Mouse (Mus musculus) hindbrain, embryonic 15.5 days (tissue): ENCODE results near the gene Lman2l. TPM values are rescaled to one million over a fixed set of nuclear protein-coding genes. Genes with fewer than 3 reads are reported as not detected.

Experiments
- ATAC-seq: fragments of 200-750 bp; cut with Nextera tagmentation; 2 replicates; pipeline ENCODE4 v1.8.0; 2017; ENCODE audit warnings: low read depth, moderate number of reproducible peaks, moderate TSS enrichment; ENCODE audit not compliant: low FRiP score
- H3K27ac ChIP-seq: fragments of 300-500 bp; sonication (generic); replicated peaks from 2 replicates; pipeline ENCODE4 v1.5.1; 2015; ENCODE audit warnings: mild to moderate bottlenecking, inconsistent platforms
- H3K27me3 ChIP-seq: fragments of 300-500 bp; sonication (generic); 2 replicates; pipeline ENCODE4 v1.6.1; 2015; ENCODE audit warnings: control low read depth, inconsistent platforms
- H3K36me3 ChIP-seq: fragments of 300-500 bp; sonication (generic); 2 replicates; pipeline ENCODE4 v1.6.1; 2015; ENCODE audit warnings: control low read depth, inconsistent platforms
- H3K4me1 ChIP-seq: fragments of 300-500 bp; sonication (generic); replicated peaks from 2 replicates; pipeline ENCODE4 v1.6.1; 2015; ENCODE audit warnings: control low read depth, inconsistent platforms
- H3K4me2 ChIP-seq: fragments of 300-500 bp; sonication (generic); 2 replicates; pipeline ENCODE4 v1.6.1; 2015; ENCODE audit warnings: moderate library complexity, mild to moderate bottlenecking, inconsistent platforms
- H3K4me3 ChIP-seq: fragments of 300-500 bp; sonication (generic); 2 replicates; pipeline ENCODE4 v1.5.1; 2015; ENCODE audit warnings: mild to moderate bottlenecking, inconsistent platforms
- H3K9ac ChIP-seq: fragments of 300-500 bp; sonication (generic); 2 replicates; pipeline ENCODE4 v1.6.1; 2015; ENCODE audit warnings: inconsistent platforms
- H3K9me3 ChIP-seq: fragments of 300-500 bp; sonication (generic); 2 replicates; pipeline ENCODE4 v1.6.1; 2016; ENCODE audit warnings: control low read depth, inconsistent platforms
- WGBS: fragments of 180-500 bp; shearing (Covaris S2); methylation state at CpG from one replicate; pipeline ENCODE4 v1.1.7; 2015; 5-methylcytosine and 5-hydroxymethylcytosine counted together
- polyA plus RNA-seq: library from polyadenylated mRNA; unstranded; fragments of >200 nt; fragmentation: Nextera tagmentation; extraction: Ambion mirVana; gene quantifications from 2 replicates; pipeline ENCODE4 v1.2.1, GENCODE M21; 2015

Lman2l gene
- polyA plus RNA-seq, 1 experiment from 2014 or later = 68.2 TPM

DNA sequence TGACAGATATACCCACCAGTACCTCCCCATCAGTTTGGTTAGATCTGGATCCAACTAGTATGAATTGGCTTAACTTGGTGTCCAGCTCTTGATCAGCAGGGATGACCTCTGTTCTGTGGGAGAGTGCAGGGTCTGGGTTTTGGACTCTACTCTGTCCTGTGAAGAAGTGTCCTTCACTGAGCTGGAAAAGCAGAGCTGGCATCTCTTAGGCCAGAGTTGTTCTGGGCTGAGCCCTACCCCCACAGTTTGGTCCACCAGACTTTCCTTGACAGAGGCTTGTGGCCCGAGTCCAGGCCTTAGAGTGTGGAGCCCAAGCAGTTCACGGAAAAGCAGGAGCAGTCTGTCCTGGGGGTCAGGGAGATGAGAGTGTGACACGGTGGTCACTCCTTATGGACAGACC lies 29.6 kb upstream of the Lman2l start:
- no peaks in the 10 kb centered on the region for H3K36me3 ChIP-seq
- H3K27me3 ChIP-seq = no peaks in the 10 kb centered on the region
- no peak overlapping the region for H3K27ac ChIP-seq
- WGBS = 71% methylated on average over 3 of the region's 3 CpGs
- no peak overlapping the region for H3K9ac ChIP-seq
- H3K9me3 ChIP-seq = no peaks in the 10 kb centered on the region
- no peak overlapping the region for H3K4me3 ChIP-seq
- no peak for ATAC-seq
- peak overlapping the region; percentile 84 for H3K4me2 ChIP-seq
- peaks cover 71% of the 10 kb centered on the region for H3K4me1 ChIP-seq

DNA sequence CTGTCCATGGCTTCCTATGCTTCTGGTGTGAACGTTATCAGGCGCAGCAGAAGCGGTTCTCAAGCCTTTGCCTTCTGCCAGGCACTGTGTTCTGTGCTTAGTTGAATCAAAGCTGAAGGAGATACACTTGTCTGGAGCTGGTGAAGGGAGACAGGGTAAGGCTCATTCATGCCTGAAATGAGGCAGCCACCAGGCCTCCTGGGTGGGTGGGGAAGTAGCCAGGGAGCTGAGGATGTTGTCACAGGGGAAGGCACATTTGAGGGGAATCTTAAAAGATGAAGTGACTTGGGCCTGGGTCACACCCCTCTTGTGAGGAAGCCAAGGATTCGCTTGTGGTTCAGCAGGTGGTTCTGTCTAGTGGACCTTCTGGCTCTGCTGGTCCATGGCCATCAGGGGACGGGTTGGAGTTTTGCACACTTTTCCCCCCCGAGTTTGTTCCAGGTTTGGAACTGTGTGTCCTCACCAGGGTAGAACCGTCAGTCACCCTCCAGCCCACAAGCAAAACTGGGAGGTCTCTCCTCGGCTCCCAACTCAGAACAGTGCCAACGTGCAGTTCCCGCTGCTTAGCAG lies 28.2 kb upstream of the Lman2l start:
- H3K9me3 ChIP-seq = no peaks in the 10 kb centered on the region
- H3K36me3 ChIP-seq = no peaks in the 10 kb centered on the region
- ATAC-seq = no peak
- peak overlapping the region; percentile 16; the same call in 1 of the 2 replicates for H3K4me3 ChIP-seq
- H3K4me2 ChIP-seq = peak overlapping the region; percentile 84
- peaks cover 68% of the 10 kb centered on the region for H3K4me1 ChIP-seq
- no peaks in the 10 kb centered on the region for H3K27me3 ChIP-seq
- no peak overlapping the region for H3K27ac ChIP-seq
- 80% methylated on average over 10 of the region's 10 CpGs for WGBS
- no peak overlapping the region for H3K9ac ChIP-seq

DNA sequence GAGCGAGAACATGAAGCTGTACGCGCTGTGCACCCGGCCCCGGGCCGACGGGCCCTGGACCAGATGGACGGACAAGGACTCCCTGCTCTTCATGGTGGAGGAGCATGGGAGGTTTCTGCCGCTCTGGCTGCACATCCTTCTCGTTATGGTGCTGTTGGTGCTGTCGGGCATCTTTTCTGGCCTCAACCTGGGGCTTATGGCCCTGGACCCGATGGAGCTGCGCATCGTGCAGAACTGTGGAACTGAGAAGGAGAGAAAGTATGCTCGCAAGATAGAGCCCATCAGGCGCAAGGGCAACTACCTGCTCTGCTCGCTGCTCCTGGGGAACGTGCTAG lies 27.0 kb upstream of the Lman2l start:
- Histone ChIP-seq H3K27me3 (no peaks in the 10 kb centered on the region), H3K9ac (peak overlapping the region; percentile 73), H3K4me2 (peak overlapping the region; percentile 84), H3K4me3 (peak overlapping the region; percentile 83), H3K9me3 (no peaks in the 10 kb centered on the region), H3K27ac (no peak overlapping the region), H3K4me1 (peaks cover 63% of the 10 kb centered on the region), H3K36me3 (no peaks in the 10 kb centered on the region)
- no peak; the same call in 1 of the 2 replicates for ATAC-seq
- WGBS = 17% methylated on average over 18 of the region's 18 CpGs

DNA sequence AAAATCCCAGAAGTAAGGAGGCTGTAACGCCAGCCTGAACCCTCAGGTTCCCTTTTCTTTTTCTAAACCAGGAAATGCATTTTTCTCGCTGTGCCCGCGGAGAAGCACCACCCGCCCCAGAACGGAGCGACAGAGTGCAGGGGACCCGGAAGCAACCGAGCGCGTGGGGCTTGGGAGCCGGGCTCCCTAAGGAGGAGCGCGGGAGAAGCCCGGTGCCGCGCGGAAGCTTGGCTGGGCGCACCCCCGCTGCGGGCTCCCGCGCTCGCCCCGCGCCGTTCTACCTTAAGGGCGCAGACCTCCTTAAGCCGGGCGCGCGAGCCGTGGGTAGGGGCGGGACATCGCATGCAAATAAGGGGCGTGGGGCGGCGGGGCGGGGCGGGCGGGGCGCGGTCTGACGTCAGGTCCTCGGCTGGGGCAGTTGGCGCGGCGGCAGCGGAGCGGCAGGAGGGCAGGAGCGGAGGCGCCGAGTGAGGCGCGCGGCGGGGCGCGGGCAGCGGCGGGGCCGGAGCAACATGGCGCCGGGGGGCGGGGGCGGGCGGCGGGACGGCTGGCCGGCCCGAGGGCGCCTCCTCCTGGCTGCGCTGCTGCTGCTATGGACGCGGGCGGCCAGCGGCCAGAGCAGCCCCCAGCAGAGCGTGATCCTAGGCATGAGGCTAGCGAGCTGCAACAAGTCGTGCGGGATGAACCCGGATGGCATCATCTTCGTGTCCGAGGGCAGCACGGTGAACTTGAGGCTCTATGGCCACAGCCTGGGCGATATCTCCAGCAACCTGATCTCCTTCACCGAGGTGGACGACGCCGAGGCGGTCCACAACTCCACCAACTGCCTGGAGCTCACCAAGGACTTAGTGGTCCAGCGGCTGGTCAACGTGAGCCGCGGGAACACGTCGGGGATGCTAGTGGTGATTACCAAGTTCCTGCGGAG lies 26.4 kb upstream of the Lman2l start, which contains the start of gene Cnnm4:
TSS of gene Cnnm4 (plus strand) at position 440 of the 925 bp plus-strand sequence.
- no peaks in the 10 kb centered on the region for H3K27me3 ChIP-seq
- H3K36me3 ChIP-seq = no peaks in the 10 kb centered on the region
- peak within 1 kb of the TSS; percentile 73 for H3K9ac ChIP-seq
- peaks cover 59% of the 10 kb centered on the region for H3K4me1 ChIP-seq
- peak; percentile 90 for ATAC-seq
- peak within 1 kb of the TSS; percentile 75 for H3K27ac ChIP-seq
- H3K9me3 ChIP-seq = no peaks in the 10 kb centered on the region
- H3K4me3 ChIP-seq = peak within 1 kb of the TSS; percentile 83
- peak within 1 kb of the TSS; percentile 84 for H3K4me2 ChIP-seq
- under 1% methylated on average over 77 of the region's 98 CpGs for WGBS

DNA sequence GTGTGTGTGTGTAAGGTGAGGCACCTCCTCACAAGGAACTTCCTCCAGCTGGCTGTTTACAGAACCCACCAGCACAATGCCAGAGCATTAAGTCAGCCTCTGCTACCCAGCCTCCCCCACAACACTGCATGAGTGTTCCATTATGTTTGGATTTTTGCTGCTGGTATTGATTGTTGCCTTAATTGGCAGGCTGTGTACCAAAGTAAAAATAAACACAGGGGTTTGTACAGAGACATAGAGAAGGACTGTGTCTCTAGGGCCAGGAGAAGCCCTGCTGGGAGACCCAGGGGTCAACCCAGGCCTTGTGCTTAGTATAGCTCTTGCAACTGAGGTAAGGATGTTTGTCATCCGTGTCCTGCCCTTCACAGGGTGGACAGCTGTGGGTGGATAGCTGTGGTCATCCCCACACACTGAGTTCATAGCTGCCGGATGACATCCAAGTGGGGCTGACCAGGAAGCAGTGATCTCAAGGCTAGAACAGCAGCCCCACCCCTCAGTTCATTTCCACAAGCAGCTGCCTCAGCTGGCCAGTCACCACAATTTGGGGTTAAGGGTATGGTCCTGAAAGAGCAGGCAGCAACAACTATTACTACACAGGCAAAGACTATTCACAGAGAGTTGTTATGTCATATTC lies 24.9 kb upstream of the Lman2l start:
- WGBS = 44% methylated on average over 2 of the region's 2 CpGs
- Histone ChIP-seq H3K36me3 (no peaks in the 10 kb centered on the region), H3K9ac (no peak overlapping the region), H3K4me2 (0 out of 2 replicates have a peak overlapping the region, but pooled peaks have one; percentile 84), H3K4me3 (no peak overlapping the region), H3K4me1 (peaks cover 44% of the 10 kb centered on the region), H3K27ac (no peak overlapping the region), H3K9me3 (no peaks in the 10 kb centered on the region), H3K27me3 (no peaks in the 10 kb centered on the region)
- ATAC-seq = no peak

DNA sequence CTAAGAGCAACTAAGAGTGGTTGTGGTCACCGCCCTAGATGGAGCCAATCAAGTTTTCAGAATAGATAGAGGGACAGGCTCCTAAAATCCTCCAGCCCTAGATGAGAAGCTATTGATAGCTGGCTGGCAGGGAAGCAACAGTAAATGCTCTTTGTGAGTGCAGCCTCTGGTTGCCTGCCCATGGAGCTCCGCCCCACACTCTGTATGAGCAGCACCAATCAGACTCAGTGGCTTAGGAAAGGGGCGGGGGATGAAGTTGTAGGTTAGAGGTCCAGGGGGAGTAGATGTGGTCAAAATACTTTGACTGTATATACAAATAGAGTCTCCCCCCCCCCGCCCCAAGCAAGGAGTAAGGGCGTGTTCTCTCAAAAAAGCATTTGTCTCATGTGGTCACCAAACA lies 22.4 kb upstream of the Lman2l start:
- Histone ChIP-seq H3K9me3 (no peaks in the 10 kb centered on the region), H3K27ac (no peak overlapping the region), H3K27me3 (no peaks in the 10 kb centered on the region), H3K4me3 (no peak overlapping the region), H3K4me1 (peaks cover 19% of the 10 kb centered on the region), H3K9ac (no peak overlapping the region), H3K36me3 (no peaks in the 10 kb centered on the region), H3K4me2 (no peak overlapping the region)
- 56% methylated on average over 5 of the region's 5 CpGs for WGBS
- ATAC-seq = no peak

DNA sequence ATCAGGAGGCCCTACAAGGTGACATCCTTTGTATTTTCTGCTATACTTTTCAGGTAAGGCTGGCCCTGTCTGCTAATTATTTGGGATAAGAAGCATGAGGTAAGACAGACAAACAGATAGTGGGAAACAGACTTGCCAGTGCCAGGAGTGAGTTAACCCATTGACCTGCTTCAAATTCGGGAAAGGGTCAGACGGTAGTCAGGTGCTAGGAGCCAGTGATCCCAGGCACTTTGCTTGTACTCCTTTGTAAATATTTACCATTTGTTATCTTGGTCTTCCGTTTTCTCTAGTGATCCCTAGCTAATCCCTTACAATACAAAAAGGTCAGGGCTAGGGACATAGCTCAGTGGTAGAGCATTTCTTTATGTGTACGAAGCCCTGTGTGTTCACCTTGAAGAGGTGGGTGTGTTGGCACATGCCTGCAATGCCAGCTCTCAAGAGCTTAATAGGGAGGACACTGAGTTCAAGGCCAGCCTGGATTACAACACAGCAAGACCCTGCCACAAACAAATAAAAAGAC lies 20.6 kb upstream of the Lman2l start:
- no peak overlapping the region for H3K9ac ChIP-seq
- H3K27me3 ChIP-seq = no peaks in the 10 kb centered on the region
- H3K4me3 ChIP-seq = no peak overlapping the region
- H3K36me3 ChIP-seq = no peaks in the 10 kb centered on the region
- no peaks in the 10 kb centered on the region for H3K9me3 ChIP-seq
- WGBS = 83% methylated on average over 4 of the region's 4 CpGs
- no peak overlapping the region for H3K4me2 ChIP-seq
- H3K4me1 ChIP-seq = peaks cover 8% of the 10 kb centered on the region; the same call in 1 of the 2 replicates
- ATAC-seq = no peak
- no peak overlapping the region for H3K27ac ChIP-seq

DNA sequence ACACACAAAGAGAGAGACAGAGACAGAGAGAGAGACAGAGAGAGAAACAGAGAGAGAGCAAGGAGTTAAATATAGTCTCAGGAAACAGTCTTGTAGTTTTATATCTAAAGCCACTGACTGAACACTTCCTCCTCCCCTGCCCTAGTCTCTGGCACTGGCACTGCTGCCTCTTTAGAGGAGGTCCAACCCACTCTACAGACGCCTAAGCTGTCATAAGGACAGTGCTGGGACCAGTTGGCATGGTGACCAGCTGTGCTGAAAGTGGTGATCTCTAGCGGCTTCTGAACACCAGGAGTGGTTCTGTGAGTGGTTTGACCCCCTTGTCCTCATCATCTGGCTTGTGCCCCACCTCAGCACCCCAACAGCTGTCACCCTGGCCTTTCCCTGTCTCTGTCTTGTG lies 16.8 kb upstream of the Lman2l start:
- WGBS = 54% methylated on average over 2 of the region's 2 CpGs
- no peaks in the 10 kb centered on the region for H3K36me3 ChIP-seq
- no peak for ATAC-seq
- H3K27ac ChIP-seq = no peak overlapping the region
- no peaks in the 10 kb centered on the region for H3K9me3 ChIP-seq
- H3K27me3 ChIP-seq = no peaks in the 10 kb centered on the region
- no peak overlapping the region for H3K9ac ChIP-seq
- H3K4me1 ChIP-seq = no peaks in the 10 kb centered on the region
- no peak overlapping the region for H3K4me3 ChIP-seq
- H3K4me2 ChIP-seq = no peak overlapping the region

DNA sequence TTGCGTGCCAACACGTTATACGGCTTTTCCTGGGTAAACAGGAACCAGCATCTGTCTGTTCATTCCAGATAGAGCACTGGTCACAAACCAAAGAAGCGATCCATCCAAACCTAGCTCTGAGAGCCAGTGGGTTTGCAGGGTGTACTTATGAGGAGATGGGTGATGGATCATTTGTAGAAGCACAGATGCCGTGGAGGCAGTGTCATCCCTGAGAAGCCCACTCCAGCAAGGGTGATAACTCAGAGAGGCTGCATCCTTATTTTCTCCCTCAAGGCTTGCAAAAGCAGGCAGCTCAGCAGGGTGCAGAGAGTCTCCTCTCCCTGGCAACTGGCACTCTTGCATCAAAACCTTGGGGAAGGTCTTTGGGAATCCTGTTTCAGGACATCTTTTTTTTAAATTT lies 13.1 kb upstream of the Lman2l start:
- H3K4me3 ChIP-seq = no peak overlapping the region
- WGBS = 88% methylated on average over 5 of the region's 5 CpGs
- H3K36me3 ChIP-seq = no peaks in the 10 kb centered on the region
- H3K4me2 ChIP-seq = no peak overlapping the region
- H3K27me3 ChIP-seq = no peaks in the 10 kb centered on the region
- H3K27ac ChIP-seq = no peak overlapping the region
- no peaks in the 10 kb centered on the region for H3K4me1 ChIP-seq
- H3K9me3 ChIP-seq = no peaks in the 10 kb centered on the region
- H3K9ac ChIP-seq = no peak overlapping the region
- no peak for ATAC-seq

DNA sequence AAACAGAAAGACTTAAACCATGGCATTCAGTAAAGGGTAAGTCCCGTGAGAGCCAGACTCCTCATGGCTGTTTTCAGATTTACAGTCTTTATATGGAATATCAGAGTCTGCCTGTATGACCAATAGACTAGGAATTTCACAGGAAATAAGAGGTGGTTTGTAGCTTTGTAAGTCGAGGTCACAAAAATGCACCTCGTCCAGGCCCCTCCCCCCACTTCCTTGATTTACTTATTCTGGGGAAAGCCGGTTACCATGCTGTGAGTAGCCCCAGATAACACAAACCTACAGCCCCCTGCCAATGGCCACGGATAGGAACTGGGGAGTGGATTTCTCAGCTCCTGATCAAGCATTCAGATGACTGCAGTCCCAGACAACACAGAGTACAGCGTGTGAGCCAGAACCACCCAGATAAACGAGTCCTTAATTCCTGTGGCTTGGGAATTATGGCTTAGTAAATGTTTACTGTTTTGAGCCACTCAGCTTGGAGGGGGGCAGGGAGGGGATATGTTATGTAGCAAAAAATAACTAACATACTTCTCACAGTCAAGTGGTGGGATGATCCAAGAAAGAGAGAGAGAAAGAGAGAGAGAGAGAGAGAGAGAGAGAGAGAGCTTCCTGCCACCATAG lies 12.4 kb upstream of the Lman2l start:
- WGBS = 47% methylated on average over 7 of the region's 7 CpGs
- no peak for ATAC-seq
- no peak overlapping the region for H3K9ac ChIP-seq

DNA sequence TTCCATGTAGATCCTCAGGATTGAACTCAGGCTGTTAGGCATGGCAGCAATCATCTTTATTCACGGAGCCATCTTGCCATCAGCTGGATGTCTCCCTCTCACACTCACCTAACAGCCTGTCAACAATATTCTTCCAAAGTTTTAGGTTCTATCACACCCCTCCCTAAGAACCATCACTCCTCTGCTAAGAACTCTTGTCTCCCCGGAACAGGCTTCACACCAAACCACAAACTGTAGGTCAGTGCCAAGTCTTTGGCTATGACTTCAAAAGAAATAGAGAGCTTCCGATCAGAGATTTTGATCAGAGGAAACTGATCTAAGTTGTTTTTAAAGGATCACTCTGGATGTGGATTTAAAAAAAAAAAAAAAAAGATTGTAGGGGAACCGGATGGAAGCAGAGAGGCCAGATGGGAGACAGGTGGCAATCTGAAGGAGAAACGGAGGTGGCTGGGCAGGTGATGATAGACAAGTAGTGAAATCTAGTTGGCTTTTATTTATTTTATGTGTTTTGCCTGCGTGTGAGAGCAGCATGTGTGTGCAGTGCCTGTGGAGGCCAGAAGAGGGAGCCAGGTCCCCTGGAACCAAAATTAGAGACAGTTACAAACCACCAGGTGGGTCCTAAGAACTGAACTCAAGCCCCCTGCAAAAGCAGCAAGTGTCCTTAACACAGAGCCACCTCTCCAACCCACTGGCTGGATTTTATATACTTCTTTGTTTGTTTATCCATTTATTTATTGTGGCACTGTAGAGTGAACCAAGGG lies 9.2 kb upstream of the Lman2l start:
- H3K27me3 ChIP-seq = no peaks in the 10 kb centered on the region
- no peak overlapping the region for H3K9ac ChIP-seq
- no peak overlapping the region for H3K4me3 ChIP-seq
- no peaks in the 10 kb centered on the region for H3K4me1 ChIP-seq
- 90% methylated on average over 6 of the region's 6 CpGs for WGBS
- no peak overlapping the region for H3K4me2 ChIP-seq
- H3K27ac ChIP-seq = no peak overlapping the region
- no peak for ATAC-seq
- H3K9me3 ChIP-seq = no peaks in the 10 kb centered on the region
- H3K36me3 ChIP-seq = no peaks in the 10 kb centered on the region

More for the DNA sequence above, 12.4 kb upstream of the Lman2l start:
- H3K27ac ChIP-seq = no peak overlapping the region
- no peaks in the 10 kb centered on the region for H3K9me3 ChIP-seq
- no peaks in the 10 kb centered on the region for H3K27me3 ChIP-seq
- no peak overlapping the region for H3K4me3 ChIP-seq
- no peaks in the 10 kb centered on the region for H3K4me1 ChIP-seq
- no peaks in the 10 kb centered on the region for H3K36me3 ChIP-seq
- no peak overlapping the region for H3K4me2 ChIP-seq
